Mouse (Mus musculus): ENCODE results near the gene Slc26a8.

Gene Slc26a8

GRCm38 (mm10) chr17:28592998-28593397 is 97.0 kb downstream of the Slc26a8 start:
- DNase-seq (ENCODE audit: low spot score in 2 of 2) = peak; percentile 71 to 86

- no peak for DNase-seq (ENCODE audit: low spot score in 2 of 2)
Measured at GRCm38 (mm10) chr17:28591476-28591875, 98.6 kb downstream of the Slc26a8 start.

- no peak for DNase-seq (ENCODE audit: low spot score in 2 of 2)
Measured at GRCm38 (mm10) chr17:28590596-28590995, 99.4 kb downstream of the Slc26a8 start.

- DNase-seq (ENCODE audit: low spot score in 2 of 2) = no peak
Measured at GRCm38 (mm10) chr17:28588591-28588990, 101.4 kb downstream of the Slc26a8 start.

All from right cerebral cortex, adult 2 months (tissue).